Mouse (Mus musculus) fat pad, adult 2 months (tissue): ENCODE measurements around the gene 3110082I17Rik.
A peak's percentile ranks its signal among the peaks of the same experiment; 100 is the strongest.

Experiments
- DNase-seq: peaks from one replicate; pipeline ENCODE4 v3.0.0-alpha.2; 2011; ENCODE audit warnings: low read depth, low spot score; ENCODE audit errors: extremely low read depth

3110082I17Rik gene

GRCm38 (mm10) chr5:139455166-139455565 is 5.2 kb downstream of the 3110082I17Rik start:
- no peak for DNase-seq

- no peak for DNase-seq
Measured at GRCm38 (mm10) chr5:139453031-139453430, 7.3 kb downstream of the 3110082I17Rik start.

GRCm38 (mm10) chr5:139449926-139450325 is 10.4 kb downstream of the 3110082I17Rik start:
- DNase-seq = no peak

- DNase-seq = no peak
Measured at GRCm38 (mm10) chr5:139449161-139449791, 11.1 kb downstream of the 3110082I17Rik start.

DNA sequence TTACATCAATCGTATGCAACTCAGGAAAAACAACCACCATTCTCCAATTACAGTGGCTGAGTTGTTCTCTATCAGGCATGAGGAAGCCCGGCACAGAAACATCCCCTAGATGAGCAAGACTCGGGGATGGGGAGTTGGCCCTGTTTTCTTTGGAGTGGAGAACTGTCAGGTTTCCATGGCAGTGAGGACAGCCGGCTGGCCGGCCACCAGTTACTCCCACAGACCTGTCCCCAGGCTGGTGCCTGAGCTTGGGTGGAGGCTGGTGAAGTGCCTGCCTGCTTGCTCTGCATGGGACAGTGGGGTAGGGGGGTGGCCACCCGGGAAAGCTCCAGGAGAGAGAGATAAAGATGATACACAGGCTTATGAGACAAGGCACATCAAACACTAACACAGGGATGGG is 12.3 kb downstream of the 3110082I17Rik start:
- DNase-seq = no peak

DNA sequence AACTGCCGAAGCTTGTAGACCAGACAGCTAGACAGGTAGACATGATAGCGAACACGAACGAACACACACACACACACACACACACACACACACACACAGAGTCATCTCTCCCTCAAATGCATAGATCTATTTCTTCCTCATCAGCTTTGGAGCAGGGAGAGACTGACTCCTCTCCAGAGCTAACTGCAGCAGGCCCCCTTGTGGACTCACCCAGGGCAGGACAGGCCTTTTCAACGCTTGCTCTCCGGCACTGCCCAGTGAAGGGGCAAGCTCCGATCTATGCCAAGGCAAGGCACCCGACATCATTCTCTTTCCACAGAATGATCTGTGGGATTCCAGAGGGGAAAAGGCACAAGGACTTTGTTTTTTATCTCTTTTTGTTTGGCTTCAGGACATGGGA is 15.1 kb downstream of the 3110082I17Rik start:
- no peak for DNase-seq

GRCm38 (mm10) chr5:139442962-139443361 is 17.4 kb downstream of the 3110082I17Rik start:
- DNase-seq = no peak

DNA sequence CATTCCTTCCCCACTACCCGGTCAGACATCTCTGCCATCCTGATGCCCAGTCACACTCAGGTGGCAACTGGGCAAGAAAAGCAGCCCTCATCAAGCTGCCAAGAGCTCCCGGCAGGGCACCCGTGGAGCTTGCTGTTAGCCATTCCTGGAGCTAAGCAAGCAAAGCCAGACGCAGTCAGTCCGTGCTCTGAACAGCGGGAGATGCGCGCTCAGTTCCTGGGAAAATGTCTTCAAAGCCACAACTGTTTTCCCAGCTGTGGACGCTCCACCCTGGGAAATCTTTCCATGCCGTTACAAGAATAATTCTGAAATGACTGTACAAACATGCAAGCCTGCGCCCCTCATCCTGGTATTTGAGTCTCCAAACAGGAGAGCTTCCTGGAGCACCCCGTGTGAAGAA is 17.9 kb downstream of the 3110082I17Rik start:
- DNase-seq = no peak

GRCm38 (mm10) chr5:139441726-139442018 is 18.7 kb downstream of the 3110082I17Rik start:
- DNase-seq = no peak

DNA sequence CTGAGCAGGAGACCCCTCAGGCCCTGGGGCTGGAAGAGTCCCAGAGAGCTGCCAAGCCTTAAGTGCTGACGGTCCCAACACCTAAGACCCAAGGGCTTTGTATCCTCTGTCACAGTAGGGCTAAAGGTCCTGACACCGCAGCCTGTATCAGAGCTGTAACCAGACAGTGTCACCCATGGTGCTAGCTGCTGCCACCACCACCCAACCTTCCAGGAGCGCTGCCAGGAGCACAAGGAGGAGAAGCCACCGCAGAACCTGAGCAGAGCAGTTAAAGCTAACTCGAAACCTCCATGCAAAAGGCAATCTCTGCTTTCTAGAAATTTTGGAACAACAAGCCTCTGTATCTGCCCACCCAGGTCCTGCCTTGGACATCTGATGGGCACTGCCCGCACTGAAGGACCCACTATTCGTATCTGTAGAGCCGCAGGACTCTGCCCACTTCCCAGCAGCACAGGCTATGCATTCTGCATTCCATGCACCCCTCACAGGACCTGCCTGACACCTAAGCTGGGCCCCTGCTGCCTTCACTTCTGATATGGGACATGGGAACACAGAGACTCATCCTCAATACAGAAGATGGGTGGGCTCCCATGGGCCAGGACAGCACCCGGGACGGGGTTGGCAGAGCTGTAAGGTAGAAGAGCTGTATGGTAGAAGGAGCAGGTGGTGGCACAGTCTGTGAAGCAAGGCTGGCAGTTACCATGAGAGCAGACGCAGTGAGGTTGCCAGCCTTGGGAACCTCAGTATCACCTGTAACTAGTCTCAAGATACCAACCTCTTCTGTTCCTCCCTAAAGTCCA is 19.2 kb downstream of the 3110082I17Rik start:
- no peak for DNase-seq

- no peak for DNase-seq
Measured at GRCm38 (mm10) chr5:139440451-139440850, 19.9 kb downstream of the 3110082I17Rik start.

DNA sequence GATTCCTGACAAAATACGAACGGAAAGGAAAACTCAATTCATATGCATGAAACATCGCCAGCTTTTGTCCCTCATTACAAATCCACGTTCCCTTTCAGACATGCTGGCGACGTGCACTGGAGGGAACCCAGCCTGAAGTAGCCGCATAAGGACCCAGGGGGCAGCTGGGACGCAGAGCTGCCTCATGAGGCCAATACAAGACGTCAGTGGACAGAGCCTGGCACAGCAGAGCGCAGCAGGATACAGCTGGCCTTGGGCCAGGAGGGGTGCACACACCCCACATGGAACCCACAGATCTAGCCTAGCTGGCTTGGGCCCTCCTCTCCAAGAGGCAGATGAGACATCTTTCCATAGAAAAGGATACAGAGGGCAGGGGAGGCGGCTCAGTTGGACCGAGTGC is 21.9 kb downstream of the 3110082I17Rik start:
- DNase-seq = no peak

DNA sequence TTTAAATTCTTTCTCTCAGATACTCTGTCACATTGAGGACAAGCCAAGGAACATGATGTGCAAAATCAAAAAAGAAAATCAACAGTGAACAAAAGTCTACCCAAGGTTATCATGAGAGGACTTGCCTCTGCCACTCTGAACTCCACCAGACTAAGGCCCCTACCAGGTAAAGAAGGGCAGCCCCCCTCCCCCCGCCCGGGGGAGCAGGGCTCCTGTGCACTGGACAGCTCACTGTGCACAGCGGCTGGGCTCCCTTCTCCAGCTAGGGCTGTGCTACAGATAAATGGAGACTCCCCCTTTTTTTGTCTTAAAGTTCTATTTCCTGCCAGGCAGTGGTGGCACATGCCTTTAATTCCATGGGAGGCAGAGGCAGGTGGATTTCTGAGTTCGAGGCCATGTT is 22.6 kb downstream of the 3110082I17Rik start:
- DNase-seq = no peak

DNA sequence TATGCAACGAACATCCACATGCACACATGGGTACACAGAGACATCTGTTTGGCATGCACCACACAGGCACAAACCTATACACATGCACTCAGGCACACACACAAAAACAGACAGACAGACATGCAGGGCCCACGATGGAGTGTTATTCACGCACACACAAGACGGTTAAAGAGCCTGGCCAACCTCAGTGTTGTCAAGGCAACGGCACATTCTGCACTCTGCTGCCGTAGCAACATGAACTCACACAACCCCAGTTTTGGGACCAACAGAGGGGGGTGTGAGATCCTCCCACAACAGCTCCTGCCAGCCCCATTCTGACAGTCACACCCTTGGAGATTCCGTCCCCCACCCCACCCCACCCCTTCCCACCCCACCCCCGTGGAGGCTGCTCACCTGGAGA is 25.4 kb downstream of the 3110082I17Rik start:
- no peak for DNase-seq

- no peak for DNase-seq
Measured at GRCm38 (mm10) chr5:139433842-139434568, 26.3 kb downstream of the 3110082I17Rik start.

DNA sequence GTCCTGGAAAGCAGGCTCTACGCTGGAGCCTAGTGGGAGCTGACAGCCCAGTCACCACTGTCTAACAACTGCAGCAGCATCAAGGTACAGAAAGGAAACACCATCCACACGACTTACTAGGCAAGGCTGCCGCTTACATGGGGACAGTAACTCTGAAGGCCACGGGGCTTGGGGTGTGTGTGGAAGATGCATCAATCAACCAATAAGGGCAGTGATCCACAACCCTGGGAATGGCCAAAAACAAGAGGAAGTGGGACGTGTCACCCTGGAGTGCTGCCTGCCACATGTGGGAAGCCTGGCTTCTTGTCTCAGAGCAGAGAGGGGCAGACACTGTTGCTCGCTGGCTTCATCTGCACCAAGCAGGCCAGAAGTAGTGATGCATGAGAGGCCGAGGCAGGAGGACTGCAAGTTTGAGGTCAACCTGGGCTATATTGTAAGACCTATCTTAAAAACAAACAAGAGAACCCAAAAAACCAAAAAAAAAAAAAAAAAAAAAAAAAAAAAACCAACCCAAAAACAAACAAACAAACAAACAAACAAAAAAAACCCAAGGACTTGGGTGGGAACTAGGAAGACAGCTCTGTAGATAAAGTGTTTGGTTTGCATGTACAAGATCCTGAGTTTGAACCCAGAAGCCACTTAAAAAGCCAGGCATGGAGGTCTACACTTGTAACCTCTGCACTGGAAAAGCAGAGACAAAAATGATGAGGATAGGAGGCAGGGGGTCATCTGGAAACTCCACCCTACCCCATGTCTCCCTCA is 27.4 kb downstream of the 3110082I17Rik start:
- no peak for DNase-seq

DNA sequence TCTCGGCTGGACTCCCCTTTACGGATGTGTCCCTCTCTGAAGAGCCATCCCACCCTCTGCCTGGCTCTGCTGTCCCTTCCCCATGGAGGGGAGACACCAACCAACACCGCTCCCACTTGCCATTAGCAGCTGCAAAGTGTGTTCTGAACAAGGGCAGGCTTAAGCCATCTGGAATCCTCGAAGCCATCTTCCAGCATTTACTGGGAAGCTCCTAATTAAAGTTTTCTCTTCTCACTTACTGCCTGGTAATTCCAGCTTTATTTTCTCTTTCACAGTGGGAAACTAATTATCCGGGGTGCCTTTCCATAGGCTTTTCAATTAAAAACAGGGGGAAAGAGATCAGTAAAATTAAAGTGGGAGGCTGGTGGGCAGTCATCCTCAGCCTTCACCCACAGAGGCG is 28.0 kb downstream of the 3110082I17Rik start:
- DNase-seq = no peak

GRCm38 (mm10) chr5:139429818-139430341 is 30.4 kb downstream of the 3110082I17Rik start:
- peak; percentile 31 for DNase-seq

DNA sequence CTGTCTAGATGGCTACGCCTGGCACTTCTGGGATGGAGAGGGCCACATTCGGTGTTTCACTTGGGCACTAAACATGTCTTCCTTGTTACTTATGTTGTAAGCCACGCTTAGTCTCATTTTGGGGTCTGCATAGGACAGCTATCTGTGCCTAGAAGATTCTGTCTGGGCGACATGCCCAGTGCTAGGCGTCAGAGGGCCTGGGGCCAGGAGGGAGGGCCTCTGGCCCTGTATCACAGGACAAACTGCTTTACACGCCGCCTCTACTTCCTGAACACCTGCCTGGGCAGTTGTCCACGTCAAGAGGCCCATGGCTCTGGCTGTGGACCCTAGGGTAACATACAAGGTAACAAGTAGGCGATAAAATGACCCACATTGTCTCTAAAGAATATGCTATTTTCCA is 32.3 kb downstream of the 3110082I17Rik start:
- no peak for DNase-seq

DNA sequence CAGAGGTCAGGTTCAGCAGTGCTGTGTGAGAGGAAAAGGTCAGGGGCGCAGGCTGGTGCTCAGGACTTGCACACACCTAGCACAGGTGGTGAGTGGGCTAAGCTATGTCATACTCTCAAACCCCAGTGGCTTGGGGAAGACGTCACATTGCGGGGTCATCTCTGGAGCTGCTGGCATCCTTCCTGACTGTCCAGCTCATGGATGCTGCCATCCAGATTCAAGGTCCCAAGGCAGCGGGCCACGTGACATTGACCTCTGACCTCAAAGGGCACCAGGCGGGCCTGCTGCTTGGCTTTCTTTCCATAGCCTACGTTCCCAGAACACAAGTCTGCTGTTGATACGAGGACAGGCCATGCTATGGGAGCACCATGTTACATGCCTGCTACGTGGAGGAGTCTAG is 33.3 kb downstream of the 3110082I17Rik start:
- DNase-seq = no peak

- DNase-seq = no peak
Measured at GRCm38 (mm10) chr5:139425198-139425597, 35.1 kb downstream of the 3110082I17Rik start.
